Mouse (Mus musculus) E14TG2a.4 (cell line): ENCODE measurements around the gene Cflar.
A peak's percentile ranks its signal among the peaks of the same experiment; 100 is the strongest.
"Not testable (repeated sequence)": the region's sequence is repeated elsewhere in the genome, so short reads cannot be mapped to it uniquely, and the experiment has no call there.

ENCODE experiments used
- H3K27me3 ChIP-seq: 2 replicates; pipeline ENCODE4 v1.6.1; 2014; ENCODE audit warnings: low read length, control low read depth; ENCODE audit not compliant: insufficient read depth
- H3K36me3 ChIP-seq: 2 replicates; pipeline ENCODE4 v1.6.1; 2014; ENCODE audit warnings: low read length, control low read depth; ENCODE audit not compliant: insufficient read depth
- H3K4me1 ChIP-seq: replicated peaks from 2 replicates; pipeline ENCODE4 v1.6.1; 2014; ENCODE audit warnings: low read depth, low read length, control low read depth
- H3K4me3 ChIP-seq: replicated peaks from 2 replicates; pipeline ENCODE4 v1.5.1; 2014; ENCODE audit warnings: mild to moderate bottlenecking, low read length
- H3K9me3 ChIP-seq: 2 replicates; pipeline ENCODE4 v1.6.1; 2014; ENCODE audit warnings: low read length, control low read depth
- CTCF ChIP-seq: conservative IDR thresholded peaks from 2 replicates; pipeline ENCODE4 v1.5.1; 2014; ENCODE audit warnings: low read length
- NANOG ChIP-seq: IDR thresholded peaks from 2 replicates; pipeline ENCODE4 v1.6.1; 2014; ENCODE audit warnings: borderline replicate concordance, low read length, mixed read lengths
- POU5F1 ChIP-seq: IDR thresholded peaks from 2 replicates; pipeline ENCODE4 v1.6.1; 2014; ENCODE audit warnings: low read length, borderline replicate concordance

The Cflar gene

GRCm38 (mm10) chr1:58796059-58796363, 84.7 kb downstream of the Cflar start:
- H3K4me1 ChIP-seq: no peaks in the 10 kb centered on the region; the same call in 1 of the 2 replicates
- peaks cover 2% of the 10 kb centered on the region; the same call in 1 of the 2 replicates for H3K27me3 ChIP-seq
- peak overlapping the region; percentile 74 for H3K4me3 ChIP-seq
- TF ChIP-seq NANOG: no peak
- TF ChIP-seq POU5F1: no peak
- TF ChIP-seq CTCF: no peak
- H3K9me3 ChIP-seq: peaks cover 37% of the 10 kb centered on the region
- no peaks in the 10 kb centered on the region for H3K36me3 ChIP-seq

GRCm38 (mm10) chr1:58796853-58797252, 85.5 kb downstream of the Cflar start:
- Histone ChIP-seq H3K4me3 (no peak overlapping the region), H3K9me3 (peaks cover 29% of the 10 kb centered on the region), H3K27me3 (peaks cover 2% of the 10 kb centered on the region; the same call in 1 of the 2 replicates), H3K4me1 (no peaks in the 10 kb centered on the region; the same call in 1 of the 2 replicates), H3K36me3 (no peaks in the 10 kb centered on the region)
- TF ChIP-seq POU5F1: no peak
- TF ChIP-seq NANOG: no peak
- TF ChIP-seq CTCF: no peak

DNA sequence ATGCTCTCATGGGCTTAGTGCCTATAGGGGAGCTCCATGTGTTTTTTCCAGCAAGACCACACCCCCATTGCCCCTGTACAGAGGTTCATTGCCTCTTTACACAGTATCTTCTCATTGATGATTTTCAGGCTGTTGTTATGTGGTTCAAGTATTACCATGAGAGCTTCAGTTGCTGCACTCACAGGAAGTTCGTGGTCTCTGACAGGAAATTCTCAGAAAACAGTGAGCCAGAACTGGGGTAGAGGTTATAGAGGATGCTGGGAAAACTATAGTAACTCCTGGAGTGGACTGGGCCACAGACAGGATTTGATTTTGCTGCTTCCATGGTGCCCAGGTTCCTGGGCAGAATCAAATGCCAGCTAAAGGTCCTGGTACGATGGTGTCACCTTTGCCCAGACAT, 86.1 kb downstream of the Cflar start:
- Histone ChIP-seq H3K27me3 (peaks cover 2% of the 10 kb centered on the region; the same call in 1 of the 2 replicates), H3K9me3 (peaks cover 23% of the 10 kb centered on the region), H3K36me3 (no peaks in the 10 kb centered on the region), H3K4me1 (no peaks in the 10 kb centered on the region; the same call in 1 of the 2 replicates), H3K4me3 (no peak overlapping the region)
- TF ChIP-seq CTCF: no peak
- no peak for TF ChIP-seq POU5F1
- TF ChIP-seq NANOG: no peak

GRCm38 (mm10) chr1:58798911-58799310, 87.6 kb downstream of the Cflar start:
- Histone ChIP-seq H3K4me3 (no peak overlapping the region), H3K36me3 (no peaks in the 10 kb centered on the region), H3K27me3 (peaks cover 2% of the 10 kb centered on the region; the same call in 1 of the 2 replicates), H3K9me3 (peaks cover 10% of the 10 kb centered on the region), H3K4me1 (no peaks in the 10 kb centered on the region; the same call in 1 of the 2 replicates)
- TF ChIP-seq POU5F1 (no peak), CTCF (no peak), NANOG (no peak)

GRCm38 (mm10) chr1:58800644-58801043, 89.3 kb downstream of the Cflar start:
- peaks cover 17% of the 10 kb centered on the region for H3K9me3 ChIP-seq
- H3K4me1 ChIP-seq, H3K4me3 ChIP-seq, H3K36me3 ChIP-seq, H3K27me3 ChIP-seq: not testable (repeated sequence)

DNA sequence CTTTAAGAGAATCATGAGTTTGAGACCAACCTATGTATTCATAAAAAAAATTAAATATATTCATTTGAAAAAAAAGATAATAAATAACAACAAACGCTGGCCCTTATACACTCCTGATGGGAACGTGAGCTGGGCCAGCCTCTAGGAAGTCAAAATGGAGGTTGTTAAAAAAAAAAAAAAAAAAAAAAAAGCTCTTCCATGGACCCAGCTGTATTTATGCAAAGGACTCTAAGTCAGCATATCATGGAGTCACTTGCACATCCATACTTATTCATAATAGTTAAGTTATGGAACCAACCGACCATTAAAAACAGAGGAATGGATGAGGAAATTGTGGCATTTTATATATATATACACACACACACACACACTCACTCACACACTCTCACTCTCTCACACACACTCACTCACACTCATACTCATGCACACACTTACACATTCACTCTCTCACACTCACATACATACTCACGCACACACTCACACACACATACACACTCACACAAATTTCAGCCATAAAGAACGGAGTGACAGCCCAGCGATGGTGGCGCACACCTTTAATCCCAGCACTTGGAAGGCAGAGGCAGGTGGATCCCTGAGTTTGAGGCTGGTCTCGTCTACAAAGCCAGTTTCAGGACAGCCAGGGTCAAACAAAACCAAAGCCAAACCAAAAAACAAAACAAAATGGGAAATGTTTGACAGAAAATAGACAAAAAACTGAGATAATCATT, 90.4 kb downstream of the Cflar start:
- H3K4me1 ChIP-seq: no peaks in the 10 kb centered on the region
- H3K27me3 ChIP-seq: no peaks in the 10 kb centered on the region; the same call in 1 of the 2 replicates
- TF ChIP-seq POU5F1 (no peak), NANOG (no peak), CTCF (no peak)
- no peaks in the 10 kb centered on the region for H3K36me3 ChIP-seq
- H3K4me3 ChIP-seq: no peak overlapping the region
- H3K9me3 ChIP-seq: peaks cover 19% of the 10 kb centered on the region

- no peaks in the 10 kb centered on the region for H3K27me3 ChIP-seq
- peaks cover 27% of the 10 kb centered on the region for H3K9me3 ChIP-seq
- H3K36me3 ChIP-seq: no peaks in the 10 kb centered on the region
- TF ChIP-seq NANOG (no peak), POU5F1 (no peak), CTCF (peak; percentile 33)
- no peaks in the 10 kb centered on the region for H3K4me1 ChIP-seq
- H3K4me3 ChIP-seq: no peak overlapping the region
Measured at GRCm38 (mm10) chr1:58802322-58803273, 91.3 kb downstream of the Cflar start.

- TF ChIP-seq CTCF (no peak), POU5F1 (no peak), NANOG (no peak)
- H3K9me3 ChIP-seq: peaks cover 35% of the 10 kb centered on the region
Measured at GRCm38 (mm10) chr1:58803531-58803930, 92.2 kb downstream of the Cflar start.

More at GRCm38 (mm10) chr1:58803531-58803930, 92.2 kb downstream of the Cflar start:
- Histone ChIP-seq H3K4me3 (no peak overlapping the region), H3K4me1 (no peaks in the 10 kb centered on the region), H3K36me3 (no peaks in the 10 kb centered on the region), H3K27me3 (no peaks in the 10 kb centered on the region)
